Mouse (Mus musculus): Measurements from ENCODE around the gene Ccm2.

Ccm2 gene

DNA sequence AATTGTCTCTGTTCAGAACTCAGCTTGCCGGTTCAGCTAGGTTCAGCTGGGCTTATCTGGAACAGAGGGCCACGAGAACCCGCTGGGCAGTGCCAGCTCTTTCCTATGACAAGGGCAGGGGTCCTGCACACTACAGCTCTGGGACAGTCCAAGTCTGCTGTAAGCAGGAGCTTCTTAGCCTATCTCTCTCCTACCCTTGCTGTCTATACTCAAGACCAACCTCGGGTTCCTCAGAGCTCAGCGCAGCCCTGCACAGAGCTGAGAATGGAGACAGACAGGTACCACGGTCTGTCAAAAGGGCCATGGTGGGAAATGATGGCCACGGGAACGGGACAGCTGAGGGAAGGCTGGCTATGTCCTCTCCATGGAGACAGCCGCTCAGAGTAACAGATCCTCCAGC, 56.5 kb downstream of the Ccm2 start:
- peak in 1 of 2 experiments; percentile 11 for DNase-seq (ENCODE audit: low spot score in 2 of 2)

DNA sequence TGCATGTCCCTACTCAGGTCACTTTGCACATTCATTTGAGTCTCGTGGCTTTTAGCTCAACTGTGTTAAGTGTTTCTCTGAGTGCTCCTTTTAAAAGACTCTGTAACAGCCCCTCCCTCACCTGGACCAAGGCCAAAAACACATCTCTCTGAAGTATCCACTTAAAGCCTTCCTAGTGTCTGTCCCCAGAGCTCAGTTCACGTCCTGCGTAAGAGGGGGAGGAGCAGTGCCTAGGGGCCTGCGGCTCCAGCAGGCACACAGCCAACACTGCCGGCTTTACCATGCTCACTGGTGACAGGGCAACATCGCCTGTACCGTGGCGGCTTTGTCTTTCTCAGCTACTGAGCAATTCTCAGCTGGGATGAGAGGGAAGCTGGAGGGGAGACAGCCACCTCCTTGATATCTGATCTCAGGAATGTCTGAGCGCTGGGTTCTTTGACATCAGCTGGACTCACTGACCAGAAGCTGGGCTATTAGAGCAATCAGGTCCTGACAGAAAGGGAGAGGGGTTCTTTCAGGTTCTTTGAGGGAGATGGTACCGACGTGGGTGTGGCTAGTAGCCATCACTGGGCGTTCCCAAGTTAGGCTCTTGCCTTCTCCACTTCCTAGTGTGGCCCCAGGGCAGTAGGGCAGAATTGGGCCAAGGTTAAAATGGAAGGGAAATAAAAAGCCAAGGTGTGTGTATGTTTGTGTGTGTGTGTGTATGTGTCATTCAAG, 57.4 kb downstream of the Ccm2 start:
- DNase-seq (ENCODE audit: low spot score in 2 of 2): peak in 1 of 2 experiments; percentile 55

DNA sequence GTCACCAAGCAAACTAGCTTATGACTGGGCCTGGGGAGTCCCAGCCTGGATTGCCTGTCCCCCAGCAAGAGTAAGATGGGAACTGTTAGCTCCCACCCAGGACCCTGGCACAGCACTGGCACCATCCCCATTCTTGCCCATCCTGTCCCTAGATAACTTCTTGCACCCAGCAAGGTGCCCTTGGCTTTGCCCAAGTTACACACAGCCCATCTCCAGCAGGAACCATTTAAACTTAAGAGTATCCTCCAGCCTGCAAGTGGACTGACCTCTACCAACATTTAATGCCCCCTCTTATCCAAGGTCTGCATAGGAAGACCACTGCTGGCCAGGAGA, 57.9 kb downstream of the Ccm2 start:
- no peak for DNase-seq (ENCODE audit: low spot score in 2 of 2)

DNA sequence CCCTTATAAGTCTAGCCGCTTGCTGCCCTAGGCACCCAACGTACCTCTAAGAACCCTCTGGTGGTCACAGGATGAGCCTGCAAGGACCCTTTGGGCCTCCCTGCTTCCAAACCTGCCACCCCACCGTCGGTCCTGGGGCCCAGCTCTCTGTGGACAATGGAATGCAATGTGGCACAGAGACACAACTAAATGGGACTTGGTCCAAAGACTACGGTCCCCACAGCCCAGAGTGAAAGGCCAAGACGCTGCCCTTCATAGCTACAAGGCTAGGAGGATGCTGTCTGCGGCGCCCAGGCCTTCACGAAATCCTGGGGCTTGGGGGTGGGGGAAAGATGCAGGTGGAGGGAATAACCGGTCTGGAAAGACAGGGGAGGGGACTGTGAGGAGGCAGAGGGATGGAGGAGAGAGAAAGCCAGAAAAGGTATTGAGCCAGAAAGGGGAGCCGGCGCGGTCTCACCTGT, 58.4 kb downstream of the Ccm2 start:
- DNase-seq (ENCODE audit: low spot score in 2 of 2): no peak

DNA sequence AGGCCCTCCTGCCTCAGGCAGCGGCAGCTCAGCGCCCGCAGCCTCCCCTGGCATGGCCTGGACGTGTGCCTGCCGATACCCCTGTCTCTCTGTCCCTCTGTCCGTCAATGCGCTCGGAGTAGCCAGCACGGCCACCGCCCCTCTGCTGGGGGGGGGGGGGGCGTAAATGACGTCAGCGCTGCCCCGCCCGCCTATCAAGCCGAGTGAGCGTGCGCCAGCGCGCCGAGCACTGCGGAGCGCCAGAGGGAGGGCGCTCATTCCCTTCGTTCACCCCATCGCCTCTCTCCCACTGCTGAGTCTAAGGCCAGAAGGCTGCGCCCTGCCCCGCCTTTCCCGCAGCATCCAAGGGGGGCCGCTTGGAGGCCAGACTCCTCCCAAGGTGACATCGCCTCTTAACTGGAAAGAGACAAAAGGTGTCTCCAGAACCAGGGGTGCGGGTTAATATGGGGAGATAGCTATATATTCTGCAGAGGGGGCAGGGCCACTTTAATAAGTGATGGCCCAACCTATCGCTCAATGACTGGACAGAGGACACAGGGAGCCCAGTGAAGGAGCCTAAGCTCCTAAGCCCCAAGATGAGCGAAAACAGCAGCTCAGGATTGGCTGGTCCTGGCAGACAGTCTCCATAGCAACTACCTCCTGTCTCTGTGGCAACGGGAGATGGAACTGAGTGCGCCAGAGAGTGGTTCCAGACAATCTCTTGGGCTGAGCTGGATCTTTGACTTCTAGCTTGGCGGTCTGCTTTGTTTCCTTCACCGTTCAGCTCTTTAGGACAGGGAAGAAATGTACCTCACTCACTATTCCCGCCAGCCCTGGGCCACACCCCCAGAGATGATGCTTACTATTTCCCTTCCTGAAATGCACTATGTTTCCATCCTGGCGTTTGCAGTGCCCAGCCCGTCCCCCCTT, 59.1 kb downstream of the Ccm2 start, which contains the start of gene Nacad:
Gene Nacad (minus strand): TSS at position 563 of the 909 bp plus-strand sequence.
- peak; percentile 82 to 84 for DNase-seq (ENCODE audit: low spot score in 2 of 2)

DNA sequence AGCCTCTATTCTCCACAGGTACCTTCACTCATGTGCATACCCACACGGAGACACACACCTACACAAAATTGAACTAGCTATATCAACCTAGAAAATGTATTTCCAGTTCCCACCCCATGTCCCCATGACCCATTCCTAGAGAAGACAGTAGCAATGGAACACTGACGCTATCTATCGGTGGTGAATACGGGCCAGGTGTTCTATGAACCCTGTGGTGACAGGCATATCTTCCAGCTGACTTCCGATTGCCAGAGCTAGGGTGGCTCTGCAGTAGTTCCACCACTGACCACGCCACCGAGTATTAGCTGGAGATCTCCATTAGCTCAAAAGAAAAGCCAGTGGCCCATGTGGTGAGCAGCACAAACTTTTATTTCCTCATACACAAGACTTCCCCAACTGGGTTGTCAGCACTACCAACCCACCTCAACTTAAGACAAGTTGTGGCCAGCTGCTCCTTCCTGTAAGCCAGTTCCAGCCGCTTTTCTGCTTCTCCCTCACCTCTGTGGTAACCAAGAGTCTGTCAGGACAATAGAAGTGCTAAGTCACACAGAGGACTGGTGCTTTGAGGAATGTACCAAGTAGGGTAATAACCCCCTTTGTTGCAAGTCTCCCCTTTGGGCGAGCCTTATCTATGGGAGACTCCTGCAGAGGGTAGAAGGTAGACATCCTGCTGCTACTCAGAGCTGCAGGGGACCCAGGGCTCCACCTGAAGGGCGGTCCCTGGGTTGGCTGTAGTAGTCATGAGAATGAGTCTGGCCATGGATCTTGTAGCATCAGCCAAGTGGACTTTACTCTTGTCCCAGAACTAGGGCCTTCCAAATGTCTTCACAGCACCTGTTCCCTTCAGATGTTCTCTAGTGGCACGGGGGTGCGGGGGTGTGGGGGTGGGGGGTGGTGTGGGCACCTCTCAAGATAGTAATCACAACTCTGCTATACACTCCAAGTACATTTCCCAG, 68.8 kb downstream of the Ccm2 start:
- no peak for DNase-seq (ENCODE audit: low spot score in 2 of 2)

DNA sequence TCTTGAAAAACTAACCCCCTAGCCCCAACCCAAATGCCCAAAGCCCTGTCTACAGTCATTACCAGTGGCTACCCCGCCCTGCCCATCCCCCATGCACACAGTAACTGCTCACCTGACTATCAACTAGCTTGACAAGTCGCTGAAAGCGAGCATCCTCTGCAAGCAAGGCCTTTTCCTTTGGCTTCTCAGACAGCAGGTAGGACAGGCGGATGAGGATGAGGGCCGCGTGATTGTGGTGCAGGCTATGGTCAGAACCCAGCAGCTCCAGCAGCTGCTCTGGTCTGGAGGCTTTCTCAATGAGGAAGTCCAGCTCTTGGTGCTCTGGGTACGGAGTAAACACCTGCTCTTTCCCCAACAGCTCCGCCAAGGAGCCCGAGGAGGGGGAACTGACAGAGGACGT, 77.0 kb downstream of the Ccm2 start:
- DNase-seq (ENCODE audit: low spot score in 2 of 2): no peak

DNA sequence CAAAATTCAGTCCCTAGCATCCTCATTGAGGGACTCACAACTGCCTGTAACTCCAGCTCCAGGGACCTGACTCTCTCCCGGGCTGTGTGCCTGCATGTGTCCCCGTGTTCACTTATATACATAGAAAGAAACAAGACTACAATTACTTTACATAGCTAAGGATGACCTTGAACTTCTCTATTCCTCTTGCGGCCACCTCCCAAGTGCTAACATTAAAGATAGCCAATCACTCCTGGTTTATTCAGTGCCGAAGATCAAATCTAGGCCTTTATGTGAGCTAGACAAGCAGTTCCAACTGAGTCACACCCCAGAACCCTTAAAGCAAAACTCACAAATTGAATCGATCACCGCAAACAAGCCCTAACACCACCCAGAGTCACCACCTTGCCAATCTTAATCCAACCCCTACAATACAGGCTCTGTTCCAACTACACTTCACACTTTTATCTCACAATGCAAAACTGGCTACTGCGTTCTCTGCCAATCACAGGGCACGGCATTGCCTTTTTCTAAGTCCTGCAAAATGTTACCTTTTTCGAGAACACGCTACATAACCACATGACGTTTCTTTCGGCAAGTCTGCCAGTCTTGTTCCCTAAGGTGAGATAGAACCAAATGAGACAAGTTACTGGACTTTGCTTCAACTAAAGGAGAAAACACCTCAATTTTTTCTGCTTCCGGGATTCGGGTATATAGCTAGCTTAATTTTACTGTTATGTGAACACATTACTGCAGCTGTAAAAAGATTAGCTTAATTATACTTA, 78.1 kb downstream of the Ccm2 start:
- DNase-seq (ENCODE audit: low spot score in 2 of 2): no peak

DNA sequence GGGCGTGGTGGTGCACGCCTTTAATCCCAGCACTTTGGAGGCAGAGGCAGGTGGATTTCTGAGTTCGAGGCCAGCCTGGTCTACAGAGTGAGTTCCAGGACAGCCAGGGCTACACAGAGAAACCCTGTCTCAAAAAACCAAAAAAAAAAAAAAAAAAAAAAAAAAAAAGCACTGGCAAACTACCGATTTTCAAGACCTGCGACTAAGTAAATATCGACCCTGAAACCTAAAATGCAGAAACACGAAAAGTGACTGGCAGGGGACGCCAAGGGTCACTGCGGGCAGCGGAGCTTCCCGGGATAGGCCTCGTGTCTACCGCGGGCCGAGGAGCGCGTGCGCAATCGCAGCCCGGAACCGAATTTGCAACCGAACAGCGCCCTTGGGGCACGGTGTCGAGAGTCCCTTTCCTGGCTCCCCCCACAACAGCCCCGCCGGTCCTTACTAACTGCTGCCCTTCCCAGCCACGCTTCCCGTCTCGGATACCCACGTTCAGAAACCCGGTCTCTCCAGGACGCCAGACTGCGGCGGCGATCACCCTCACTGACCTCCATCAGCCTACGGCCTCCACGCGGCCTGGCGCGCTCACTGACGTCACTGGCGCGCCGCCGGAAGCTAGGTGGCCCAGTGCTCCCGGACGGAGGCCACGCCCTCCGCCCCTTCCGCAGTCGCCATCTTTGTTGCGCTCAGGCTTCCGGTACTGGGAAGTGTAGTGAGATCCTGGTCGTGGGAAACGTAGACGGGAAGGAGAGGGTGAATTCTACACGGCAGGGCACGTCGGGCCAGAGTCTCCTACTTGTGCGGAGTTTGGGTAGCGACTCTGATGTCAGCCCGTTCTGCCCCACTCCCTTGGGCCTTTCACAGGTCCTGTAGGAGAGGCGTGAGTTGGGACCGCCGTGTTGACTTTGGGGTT, 79.0 kb downstream of the Ccm2 start, which contains the start of gene Tbrg4:
Gene Tbrg4 (minus strand): TSS at position 590 of the 910 bp plus-strand sequence.
- peak; percentile 91 to 95 for DNase-seq (ENCODE audit: low spot score in 2 of 2)

DNA sequence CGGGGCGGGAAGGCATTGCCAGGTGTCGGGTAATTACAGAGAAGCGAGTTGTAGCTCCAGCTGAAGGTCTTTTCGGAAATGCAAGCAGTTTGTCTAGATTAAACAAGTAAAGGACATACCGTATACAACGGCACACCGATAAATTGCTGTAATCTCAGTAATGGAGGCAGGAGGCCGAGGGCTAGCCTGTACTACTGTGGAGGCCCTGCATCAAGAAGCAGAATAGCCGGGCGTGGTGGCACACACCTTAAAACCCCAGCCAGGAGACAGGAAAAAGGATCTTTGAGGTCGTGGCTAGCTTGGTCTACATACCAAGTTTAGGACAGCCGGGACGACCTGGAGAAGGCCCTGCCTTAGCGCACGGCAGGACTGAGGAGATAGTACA, 79.7 kb downstream of the Ccm2 start:
- no peak for DNase-seq (ENCODE audit: low spot score in 2 of 2)

DNA sequence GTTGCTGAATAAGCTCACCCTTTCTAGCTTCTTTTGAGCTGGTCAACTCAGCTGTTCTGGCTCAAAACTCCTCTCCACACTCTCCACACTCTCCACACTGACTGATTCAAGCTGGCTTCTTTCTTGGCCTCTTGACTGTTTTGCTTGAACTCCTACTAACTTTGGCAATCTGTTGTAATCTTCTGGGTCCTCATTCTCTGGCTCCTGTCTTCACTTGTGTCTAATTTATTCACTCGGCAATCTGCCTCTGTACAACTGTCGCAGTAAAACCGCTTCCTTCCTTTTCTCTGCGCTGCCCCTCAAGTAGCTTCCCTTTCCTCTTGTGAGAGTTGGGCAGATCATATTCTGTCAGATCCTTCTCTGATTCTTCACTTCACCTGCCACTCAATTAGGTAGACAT, 81.0 kb downstream of the Ccm2 start:
- DNase-seq (ENCODE audit: low spot score in 2 of 2): no peak

DNA sequence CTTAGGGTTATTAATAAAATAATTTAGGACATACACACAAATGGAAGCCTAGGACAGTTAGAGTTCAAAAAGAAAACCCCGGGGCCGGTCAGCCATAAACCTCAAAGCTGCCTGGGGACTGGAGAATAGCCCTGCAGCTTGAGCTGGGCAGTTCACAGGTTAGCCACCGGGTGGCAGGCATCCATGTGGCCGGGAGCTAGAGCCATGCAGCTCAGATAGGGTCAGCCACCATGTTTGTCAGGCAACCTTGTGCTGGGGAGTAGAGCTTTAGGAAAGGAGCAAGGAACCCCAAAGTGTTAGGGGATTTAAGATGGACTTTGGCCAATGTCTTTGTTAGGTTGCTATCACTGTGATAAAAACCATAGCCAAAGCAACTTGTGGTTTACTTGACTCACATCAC, 81.9 kb downstream of the Ccm2 start:
- DNase-seq (ENCODE audit: low spot score in 2 of 2): peak; percentile 31 to 35

DNA sequence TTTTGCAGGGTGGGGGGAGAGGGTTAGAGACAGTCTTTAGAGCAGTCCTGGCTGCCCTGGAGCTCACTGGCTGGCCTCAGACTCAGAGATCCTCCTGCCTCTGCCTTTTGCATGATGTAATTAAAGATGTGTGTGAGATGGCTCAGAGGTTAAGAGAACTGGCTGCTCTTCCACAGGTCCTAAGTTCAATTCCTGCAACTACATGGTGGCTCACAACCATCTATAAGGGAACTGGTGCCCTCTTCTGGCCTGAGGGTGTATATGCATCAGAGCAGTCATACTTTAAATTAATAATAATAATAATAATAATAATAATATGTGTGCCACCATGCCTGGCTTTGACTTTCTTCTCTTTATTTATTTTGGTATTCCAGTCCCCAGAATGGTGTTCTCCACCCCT, 83.0 kb downstream of the Ccm2 start:
- peak in 1 of 2 experiments; percentile 17 for DNase-seq (ENCODE audit: low spot score in 2 of 2)

DNA sequence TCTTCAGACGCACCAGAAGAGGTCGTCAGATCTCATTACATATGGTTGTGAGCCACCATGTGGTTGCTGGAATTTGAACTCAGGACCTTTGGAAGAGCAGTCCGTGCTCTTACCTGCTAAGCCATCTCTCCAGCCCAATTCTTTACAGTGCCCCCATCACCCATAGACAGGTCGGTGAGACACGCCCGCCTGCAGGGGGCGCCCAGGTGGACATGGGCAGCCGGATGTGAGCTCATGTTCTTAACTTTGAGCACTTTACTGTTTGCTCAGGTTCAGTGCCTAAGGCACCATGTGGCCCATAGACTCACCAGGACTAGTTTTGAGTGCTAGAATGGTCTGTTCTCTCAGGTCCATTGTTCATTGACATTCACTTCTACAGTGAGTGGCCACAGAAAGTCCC, 89.5 kb downstream of the Ccm2 start:
- no peak for DNase-seq (ENCODE audit: low spot score in 2 of 2)

DNA sequence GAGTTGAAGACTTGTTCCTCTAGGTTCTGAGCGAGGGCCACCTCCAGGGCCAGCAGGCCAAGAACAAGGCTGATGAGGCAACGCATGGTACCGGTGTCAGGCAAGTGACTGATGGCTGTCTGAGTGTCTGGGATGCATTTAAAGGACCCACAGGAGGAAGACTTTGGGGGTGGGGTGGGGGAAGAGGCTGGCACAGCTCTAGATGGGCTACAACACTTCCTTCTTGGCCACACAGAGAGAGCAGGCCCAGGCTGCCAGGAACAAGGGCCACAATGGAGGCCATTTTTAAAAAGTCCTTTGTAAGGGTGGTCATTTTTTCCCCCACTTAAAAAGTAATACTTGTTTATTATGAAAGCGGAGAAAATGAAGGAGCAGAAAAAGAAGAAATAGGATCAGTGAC, 91.8 kb downstream of the Ccm2 start, which contains the start of gene Wap:
Gene Wap (minus strand): TSS at position 101 of the 400 bp plus-strand sequence.
- DNase-seq (ENCODE audit: low spot score in 2 of 2): no peak

DNA sequence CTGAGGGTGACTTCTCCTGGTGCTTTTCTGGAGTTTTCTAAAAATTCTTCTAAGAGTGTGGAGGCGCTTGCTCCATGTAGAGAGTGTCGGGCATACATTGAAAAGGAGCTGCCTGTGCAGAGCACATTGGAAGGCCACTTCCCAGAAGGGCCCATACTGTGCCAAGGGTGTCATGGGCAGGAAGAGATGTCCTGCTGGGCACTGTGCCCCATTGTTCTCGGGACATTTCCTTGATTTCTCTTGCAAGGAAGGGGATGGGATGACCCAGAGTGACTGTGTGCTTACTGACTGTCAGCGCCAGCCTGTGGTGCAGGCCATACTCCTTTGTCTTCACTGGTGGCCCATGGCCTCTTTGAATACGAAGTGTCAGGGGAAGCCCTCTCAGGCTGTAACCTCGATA, 92.4 kb downstream of the Ccm2 start:
- no peak for DNase-seq (ENCODE audit: low spot score in 2 of 2)

DNA sequence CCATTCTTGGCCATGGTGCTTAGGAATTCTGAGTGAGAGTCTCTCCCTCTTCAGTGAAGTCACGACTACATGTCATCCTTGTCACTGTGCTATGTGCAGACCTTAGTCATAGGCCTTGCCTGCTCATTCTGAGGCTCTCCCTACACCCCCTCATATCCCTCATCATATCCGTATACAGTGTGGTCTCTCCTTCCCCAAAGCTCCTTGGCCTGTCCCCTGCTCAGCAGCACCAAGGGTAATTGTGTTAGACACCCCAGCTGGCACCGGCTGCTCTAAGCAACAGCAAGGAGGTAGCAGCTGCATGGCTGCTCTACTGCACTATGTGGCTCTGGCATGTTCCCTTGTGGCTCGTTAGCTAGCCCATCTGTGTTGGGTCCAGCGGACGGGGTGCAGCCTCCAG, 97.9 kb downstream of the Ccm2 start:
- DNase-seq (ENCODE audit: low spot score in 2 of 2): no peak

All from right cerebral cortex, adult 2 months (tissue).